Mouse (Mus musculus): ENCODE measurements around the gene Stk11ip. TPM values are rescaled to one million over a fixed set of nuclear protein-coding genes. Genes with fewer than 3 reads are reported as not detected.

Gene Stk11ip
- 57.0 and 72.0 TPM in 2 replicates for total RNA-seq (2017)

DNA sequence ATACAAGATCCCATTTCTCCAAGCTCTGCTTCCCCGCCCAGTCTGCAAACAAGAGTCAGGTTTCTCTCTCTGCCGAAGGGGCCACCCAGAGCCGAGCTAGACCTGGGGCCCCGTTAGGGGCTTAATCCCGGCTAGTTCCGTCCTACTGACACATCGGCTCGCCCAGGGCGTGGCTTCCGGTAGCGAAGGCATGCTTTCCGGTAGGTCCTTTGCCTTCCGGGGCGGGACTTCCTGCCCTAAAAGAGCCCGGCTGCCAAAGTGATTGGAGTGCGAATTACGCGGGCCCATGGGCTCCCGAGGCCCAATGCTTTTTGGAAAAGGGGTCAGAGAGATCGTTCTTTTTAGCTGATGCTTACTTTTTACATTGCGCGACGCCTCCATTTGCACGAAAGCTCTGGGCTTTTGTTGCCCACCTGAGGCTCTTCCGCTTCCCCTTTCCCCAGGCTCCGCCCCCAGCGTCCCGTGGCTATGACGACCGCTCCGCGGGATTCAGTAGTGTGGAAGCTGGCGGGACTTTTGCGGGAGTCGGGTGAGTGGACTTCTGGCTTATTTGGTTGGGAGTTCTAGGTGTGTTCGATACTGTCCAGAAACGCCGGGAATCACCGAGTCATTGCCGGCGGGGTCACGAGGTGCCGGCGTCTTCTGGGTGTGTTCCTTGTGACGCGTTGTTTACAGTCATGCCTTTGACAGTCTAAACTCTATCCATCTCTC lies at the start of gene Stk11ip:
Gene Stk11ip (plus strand): TSS at position 209 of the 711 bp plus-strand sequence.
- peak; percentile 80 for ATAC-seq (ENCODE audit: extremely low read depth, insufficient number of reproducible peaks, low FRiP score, poor library complexity, severe bottlenecking)

DNA sequence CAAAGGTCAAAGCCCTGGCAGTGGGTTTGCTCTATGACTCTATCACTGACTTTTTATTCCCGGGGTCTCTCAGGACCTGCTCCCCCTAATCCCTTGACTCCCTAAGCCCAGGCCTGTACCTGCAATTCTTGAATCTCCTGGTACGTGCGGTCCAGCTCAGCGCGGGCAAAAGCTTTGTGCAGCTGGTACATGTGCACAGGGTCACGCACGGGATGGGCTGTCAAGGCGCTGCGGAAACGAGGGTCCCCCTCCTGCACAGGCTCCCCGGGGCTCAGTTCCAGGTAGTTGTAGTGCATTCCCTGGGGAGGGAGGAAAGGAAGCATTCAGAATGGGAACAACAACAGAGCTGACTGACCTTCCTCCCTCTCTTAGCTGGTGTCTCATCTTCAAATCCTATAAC lies 44.9 kb upstream of the Stk11ip start:
- no peak for ATAC-seq (ENCODE audit: extremely low read depth, insufficient number of reproducible peaks, low FRiP score, poor library complexity, severe bottlenecking)

DNA sequence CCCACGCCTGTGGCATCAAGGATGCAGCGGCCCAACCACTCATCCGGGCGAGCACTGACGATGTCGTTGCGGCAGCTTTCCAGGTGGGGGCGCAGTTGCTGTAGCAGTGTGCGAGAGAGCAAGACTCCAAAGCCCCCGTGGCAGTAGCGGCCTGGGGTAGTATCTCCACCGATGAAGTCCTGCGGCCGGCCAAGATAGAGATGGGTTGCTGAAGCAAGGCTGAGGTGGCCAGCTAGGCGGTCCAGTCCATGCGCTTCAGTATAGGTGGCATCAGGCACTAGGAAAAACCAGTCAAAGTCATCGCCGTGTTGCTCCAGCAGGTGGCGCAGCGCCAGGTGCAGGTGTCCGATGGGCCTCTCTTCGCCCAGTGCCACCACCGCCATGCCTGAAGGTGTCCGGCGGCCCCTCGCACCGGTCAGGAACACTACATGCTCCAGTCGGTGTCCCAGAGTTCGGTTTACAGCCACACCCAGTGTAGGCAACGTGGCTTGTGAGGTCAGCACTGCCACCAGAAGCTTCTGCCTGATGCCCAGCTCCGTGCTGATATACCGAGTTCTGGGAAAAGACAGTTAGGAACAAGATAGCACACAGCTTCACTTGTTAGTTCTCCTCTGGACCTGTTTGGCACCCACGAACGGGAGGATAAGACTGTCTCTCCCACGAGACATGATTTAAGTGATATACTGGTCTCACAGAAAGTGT lies 43.9 kb upstream of the Stk11ip start:
- ATAC-seq (ENCODE audit: extremely low read depth, insufficient number of reproducible peaks, low FRiP score, poor library complexity, severe bottlenecking) = peak; percentile 18

DNA sequence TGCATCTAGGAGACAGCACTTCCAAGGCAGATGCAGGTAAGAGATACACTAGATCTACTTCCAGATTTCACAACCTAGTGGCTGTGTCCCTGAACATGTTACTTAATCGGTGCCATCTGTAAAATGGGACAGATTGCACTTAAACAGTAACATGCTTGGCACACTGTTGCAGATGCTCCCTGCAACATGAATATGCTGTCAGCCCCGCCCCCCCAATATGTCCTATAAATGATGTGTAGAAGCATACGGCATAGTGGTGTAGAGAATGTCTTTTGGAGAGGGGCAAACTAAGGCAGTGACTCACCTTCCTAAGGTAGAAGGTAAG lies 43.4 kb upstream of the Stk11ip start:
- no peak for ATAC-seq (ENCODE audit: extremely low read depth, insufficient number of reproducible peaks, low FRiP score, poor library complexity, severe bottlenecking)

DNA sequence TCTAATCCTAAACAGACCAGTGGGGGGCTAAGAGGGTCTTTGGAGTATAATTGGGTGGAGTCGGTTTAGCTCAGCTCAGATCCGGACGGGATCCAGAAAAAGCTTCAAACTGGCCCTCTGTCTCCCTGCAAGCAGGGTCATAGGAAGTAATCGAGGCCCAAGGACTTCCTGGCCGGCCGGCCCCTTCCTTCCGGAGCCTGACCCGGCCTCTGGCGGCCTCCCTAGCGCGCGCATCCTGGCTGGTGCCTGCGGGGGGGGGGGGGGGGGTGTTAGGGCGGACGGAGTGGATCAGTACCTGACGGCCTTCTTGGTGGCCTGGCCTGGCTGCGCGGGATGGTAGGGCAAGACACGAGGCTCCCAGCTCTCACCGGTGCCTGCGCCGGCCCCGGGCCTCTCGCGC lies 42.8 kb upstream of the Stk11ip start:
- ATAC-seq (ENCODE audit: extremely low read depth, insufficient number of reproducible peaks, low FRiP score, poor library complexity, severe bottlenecking) = no peak

DNA sequence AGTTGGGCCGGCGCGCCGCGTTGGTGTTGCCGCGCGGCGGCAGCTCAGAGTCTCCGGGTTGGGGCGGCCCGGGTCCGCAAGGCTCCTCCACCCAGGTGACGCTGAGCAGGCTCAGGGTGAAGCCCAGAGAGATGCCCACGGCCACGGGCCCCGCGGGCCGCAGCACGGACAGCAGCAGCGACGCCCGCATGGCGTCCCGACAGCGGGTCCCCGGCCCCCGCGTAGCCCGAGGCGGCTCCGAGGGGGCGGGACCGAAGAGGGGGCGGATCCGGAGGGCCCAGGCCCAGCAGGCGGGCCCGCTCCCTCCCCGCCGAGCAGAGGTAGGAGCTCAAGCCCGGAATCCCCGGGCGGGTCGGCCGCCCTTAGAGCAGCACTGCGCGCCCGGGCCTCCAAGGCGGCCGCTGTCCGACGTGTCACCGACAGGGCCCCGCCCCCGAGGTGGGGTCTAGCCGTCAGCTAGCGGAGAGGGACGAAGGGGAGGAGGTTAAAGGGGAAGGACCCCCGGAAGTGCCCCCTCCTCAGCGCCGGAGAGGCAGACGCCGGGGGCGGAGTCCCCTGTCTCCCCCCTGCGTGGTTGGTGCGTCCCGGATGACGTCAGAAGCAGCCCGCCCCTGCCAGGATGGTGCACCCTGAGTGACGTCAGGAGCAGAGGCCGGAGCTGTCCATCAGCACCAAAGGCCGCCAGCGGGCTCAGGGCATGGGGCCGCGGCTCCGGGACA lies 42.3 kb upstream of the Stk11ip start, which contains the start of the genes Chpf and Tmem198:
Gene Chpf (minus strand): TSS at position 392 of the 719 bp plus-strand sequence.
Gene Tmem198 (plus strand): TSS at position 617 of the 719 bp plus-strand sequence.
- peak; percentile 69 for ATAC-seq (ENCODE audit: extremely low read depth, insufficient number of reproducible peaks, low FRiP score, poor library complexity, severe bottlenecking)

DNA sequence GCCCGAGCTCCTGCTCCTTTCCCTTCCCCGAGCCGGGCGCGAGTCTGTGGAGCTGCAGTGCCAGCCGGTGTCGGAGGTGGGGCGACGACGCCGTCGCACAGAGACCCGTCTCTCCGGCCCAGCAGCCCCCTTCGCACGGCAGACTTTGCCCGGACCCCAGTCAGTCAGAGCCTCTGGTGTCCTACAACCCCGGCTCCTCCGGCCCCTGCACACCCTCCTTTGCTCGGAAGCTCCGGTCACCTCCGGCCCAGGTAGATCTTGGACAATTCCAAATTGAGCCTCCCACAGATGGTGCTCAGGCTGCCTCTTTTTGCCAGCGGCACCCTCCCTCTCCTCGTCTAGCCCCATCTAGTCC lies 41.7 kb upstream of the Stk11ip start:
- ATAC-seq (ENCODE audit: extremely low read depth, insufficient number of reproducible peaks, low FRiP score, poor library complexity, severe bottlenecking) = no peak

DNA sequence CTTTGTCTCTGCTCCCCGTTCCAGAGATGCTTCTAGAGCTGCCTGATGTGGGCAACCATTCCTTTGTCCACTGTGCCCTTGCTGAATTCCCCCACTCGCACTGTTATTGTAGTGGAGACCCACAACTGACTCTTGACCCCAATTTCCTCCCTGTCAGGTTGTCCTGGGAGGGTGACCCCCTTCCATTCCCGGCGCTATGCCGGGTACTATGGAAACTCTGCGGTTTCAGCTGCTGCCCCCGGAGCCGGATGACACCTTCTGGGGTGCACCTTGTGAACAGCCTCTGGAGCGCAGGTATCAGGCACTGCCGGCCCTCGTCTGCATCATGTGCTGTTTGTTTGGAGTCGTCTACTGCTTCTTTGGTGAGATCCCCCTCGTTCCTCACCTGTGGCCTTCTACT lies 41.3 kb upstream of the Stk11ip start:
- no peak for ATAC-seq (ENCODE audit: extremely low read depth, insufficient number of reproducible peaks, low FRiP score, poor library complexity, severe bottlenecking)

DNA sequence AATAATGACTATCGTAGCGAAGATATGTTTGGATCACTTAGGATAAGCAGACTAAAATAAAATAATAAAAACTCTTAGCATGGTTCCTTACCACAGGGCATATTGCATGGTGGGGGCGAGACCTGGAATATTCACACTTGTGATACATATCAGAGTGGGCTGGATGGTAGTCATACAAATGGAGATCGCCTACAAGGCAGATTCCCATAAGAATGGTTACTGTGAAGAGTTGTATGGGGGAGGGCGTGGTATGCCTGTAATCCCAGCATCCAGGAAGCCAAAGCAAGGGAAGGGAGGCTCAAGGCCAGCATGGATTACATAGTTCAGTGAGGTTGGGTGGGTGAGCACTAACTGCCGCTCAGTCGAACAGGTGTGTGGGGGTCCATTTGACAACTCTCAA lies 40.6 kb upstream of the Stk11ip start:
- ATAC-seq (ENCODE audit: extremely low read depth, insufficient number of reproducible peaks, low FRiP score, poor library complexity, severe bottlenecking) = no peak

DNA sequence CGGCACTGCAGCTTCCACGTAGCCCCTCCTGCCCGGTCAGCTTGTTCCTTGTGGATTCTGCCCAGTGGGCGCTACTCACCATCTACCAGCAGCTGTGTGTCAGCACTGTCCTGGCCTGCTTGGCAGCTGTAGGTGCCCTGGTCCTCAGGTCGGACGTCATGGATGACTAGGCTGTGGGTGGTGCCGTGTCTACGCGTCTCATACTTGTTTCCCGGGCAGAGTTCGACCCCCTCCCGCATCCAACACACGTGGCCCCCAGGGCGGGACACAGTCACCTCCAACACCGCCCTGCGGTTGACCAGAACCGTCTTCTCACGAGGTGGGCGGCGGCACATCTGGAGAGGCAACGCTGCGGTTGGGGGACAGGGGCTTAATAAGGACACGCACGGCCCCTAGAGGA lies 34.8 kb upstream of the Stk11ip start:
- no peak for ATAC-seq (ENCODE audit: extremely low read depth, insufficient number of reproducible peaks, low FRiP score, poor library complexity, severe bottlenecking)

DNA sequence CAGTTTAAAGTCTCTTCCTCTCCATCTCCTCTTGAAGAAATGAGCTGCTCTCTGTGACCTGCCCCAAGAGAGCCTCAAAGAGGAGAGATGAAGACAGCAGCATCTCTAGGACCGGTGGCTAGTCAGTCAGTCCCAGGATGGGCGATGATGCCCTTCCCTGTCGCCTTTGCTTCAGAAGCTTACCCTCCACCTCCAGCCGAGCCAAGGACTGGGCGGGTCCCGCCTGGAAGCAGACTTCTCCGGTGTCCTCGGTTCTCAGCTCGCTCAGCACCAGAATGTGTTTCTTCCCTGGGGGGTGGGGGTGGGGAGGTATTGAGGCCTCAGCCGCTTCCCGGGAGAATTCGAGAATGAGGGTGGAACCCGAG lies 34.3 kb upstream of the Stk11ip start:
- ATAC-seq (ENCODE audit: extremely low read depth, insufficient number of reproducible peaks, low FRiP score, poor library complexity, severe bottlenecking) = no peak

DNA sequence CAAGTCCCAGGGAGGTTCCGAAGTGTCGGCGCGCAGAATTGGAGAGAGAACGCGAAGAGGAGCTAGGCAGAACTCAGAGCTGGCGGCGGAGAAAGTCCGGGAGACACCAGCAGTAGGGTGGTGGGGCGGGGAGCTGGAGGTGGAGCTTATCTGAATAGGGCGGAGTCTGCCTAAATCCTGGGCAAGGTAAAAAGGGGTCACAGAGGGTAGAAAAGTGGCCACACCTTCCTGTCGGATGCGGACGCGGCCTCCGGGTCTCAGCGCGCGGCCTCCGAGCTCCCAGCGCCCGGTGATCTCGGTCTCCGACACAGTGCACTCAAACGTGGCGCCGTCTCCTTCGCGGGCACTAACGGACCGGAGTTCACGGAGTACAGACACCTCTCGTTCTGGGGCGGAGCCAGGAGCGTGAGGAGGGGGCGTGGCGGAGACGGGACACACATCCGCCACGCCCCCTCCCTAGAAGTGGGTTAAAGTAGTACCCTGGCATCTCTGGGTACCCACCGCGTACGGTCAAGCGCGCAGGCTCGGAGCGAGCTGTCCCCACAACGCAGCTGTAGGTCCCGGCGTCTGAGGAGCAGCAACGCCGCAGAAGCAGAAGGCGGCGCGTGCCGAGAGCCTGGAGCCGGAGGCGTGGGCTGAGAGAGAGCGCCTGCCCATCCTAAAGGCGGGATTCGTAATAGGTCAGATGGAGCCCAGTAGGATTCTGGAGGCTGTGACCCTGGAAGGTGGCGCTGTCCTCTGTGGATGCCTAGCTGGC lies 33.7 kb upstream of the Stk11ip start:
- no peak for ATAC-seq (ENCODE audit: extremely low read depth, insufficient number of reproducible peaks, low FRiP score, poor library complexity, severe bottlenecking)

DNA sequence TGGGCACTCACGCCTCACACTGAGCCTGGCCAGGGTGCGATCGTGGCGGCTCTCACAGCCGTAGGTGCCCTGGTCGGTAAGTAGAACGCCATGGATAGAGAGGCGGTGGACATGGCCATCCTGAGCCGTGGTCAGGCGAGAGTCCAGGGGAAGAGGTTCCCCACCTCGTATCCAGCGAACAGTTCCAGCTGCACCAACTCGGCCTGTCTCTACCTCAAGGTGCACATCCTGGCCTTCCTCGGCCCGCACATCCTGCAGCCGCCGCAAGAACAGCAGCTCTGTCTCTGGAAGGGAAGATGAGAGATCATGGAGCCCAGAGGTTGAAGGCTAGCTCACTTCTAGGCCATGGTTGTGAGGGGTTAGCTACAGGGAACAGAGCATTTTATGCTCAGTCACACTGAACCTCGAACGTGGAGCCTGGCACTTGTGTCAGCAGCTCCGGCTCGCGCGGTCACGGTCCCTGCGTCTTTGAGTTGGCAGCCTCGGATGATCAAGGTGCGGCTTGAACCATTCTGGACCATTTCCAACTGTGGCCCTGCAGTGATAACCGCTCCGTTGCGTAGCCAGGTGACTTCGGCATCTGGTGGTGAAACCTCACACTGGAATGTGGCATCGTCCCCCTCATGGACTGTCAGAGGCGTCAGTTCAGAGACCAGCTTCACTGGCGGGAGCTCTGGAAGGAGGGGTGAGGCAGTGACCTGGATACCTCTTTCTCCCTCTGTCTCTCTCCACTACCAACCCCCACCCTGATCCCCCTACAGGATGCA lies 30.4 kb upstream of the Stk11ip start:
- no peak for ATAC-seq (ENCODE audit: extremely low read depth, insufficient number of reproducible peaks, low FRiP score, poor library complexity, severe bottlenecking)

DNA sequence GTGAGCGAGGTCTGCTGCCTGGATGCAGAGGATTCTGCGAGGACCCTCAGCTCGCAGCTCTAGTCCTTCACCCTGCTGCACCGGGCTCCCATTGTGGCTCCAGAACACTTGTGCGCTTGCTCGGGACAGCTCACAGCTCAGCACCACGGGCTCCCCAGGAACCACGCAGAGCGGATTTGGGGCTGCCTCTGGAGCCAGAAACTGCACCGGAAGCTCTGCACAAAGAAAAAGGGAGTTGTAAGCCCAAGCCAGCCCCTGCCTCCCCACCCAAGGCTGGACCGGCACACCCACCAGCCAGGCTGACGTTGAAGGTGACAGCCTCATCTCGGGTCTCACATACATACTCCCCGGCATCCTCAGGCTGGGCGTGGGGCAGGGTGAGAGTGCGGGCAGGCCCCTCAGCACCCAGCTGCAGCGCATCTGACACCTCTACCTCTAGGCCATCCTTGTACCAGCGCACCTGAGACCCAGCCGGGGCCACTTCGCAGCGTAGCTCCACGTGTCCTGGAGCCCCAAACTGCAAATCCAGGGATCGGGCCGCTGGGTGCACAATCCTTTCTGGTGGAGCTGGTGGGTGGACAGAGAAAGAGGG lies 28.7 kb upstream of the Stk11ip start:
- no peak for ATAC-seq (ENCODE audit: extremely low read depth, insufficient number of reproducible peaks, low FRiP score, poor library complexity, severe bottlenecking)

DNA sequence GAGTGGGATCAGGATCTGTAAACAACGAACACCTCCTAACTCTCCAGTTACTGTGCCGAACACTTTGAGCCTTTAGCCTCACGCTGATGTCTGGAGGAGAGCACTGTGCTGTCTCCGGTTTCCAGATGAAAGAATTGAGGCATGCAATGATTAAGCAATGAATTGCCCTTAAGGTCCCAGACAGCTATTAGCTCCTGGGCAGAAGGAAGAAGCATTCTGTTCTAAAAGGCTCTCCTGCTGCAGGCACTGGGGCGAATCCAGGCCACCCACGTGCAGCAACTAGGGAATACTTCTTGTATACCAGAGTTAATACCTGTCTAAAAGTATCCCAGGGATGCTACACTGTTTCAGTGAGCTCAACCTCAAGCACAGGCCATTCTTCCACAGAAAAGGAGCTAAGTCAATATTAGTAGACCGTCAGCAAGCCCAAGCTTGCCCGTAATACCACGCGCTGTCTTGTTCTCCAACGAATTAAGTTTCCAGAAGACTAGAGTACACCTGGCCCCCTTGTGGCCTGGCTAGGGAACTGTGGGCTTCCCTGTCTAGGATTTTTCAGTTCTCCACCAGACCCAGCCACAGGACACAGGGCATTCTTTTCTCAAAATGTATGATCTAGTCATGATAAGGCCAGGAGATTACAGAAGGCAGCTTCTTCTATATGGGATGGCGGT lies 26.3 kb upstream of the Stk11ip start:
- ATAC-seq (ENCODE audit: extremely low read depth, insufficient number of reproducible peaks, low FRiP score, poor library complexity, severe bottlenecking) = no peak

DNA sequence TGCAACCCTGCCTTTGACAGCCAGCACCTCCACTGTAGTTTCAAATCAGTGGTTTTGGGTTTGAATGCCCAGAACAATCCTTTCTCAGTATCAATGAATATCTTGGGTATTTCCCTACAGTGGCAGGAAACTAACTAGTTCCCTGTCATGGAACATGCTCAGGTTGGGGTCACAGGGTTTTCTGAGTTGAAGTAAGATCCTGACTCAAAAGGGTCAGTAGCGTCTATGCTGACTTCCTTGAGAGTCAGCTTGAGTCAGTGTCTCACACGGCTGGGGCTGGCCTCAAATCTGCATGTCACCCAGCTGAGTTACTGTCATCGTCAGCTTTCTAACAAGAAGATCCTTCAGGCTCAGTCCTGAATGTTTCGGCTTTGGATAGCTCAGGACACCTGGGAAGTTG lies 22.4 kb upstream of the Stk11ip start:
- no peak for ATAC-seq (ENCODE audit: extremely low read depth, insufficient number of reproducible peaks, low FRiP score, poor library complexity, severe bottlenecking)

DNA sequence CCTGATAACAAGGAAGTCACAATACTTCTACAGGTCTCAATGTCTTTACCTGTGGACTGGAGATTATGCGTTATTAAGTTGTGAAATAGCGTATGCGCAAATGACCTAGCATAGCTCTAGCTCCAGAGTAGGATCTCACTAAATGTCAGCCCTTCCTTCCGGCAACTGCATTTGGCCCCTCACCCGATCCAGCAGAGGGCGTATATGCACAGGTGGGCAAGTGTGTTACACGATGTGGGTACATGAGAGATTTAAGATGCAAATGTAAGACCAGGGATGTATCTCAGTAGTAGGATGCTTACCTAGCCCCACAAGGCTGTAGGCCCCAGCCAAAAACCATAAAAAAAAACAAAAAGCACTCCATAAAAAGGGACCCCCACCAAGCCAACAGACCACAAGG lies 21.9 kb upstream of the Stk11ip start:
- no peak for ATAC-seq (ENCODE audit: extremely low read depth, insufficient number of reproducible peaks, low FRiP score, poor library complexity, severe bottlenecking)

DNA sequence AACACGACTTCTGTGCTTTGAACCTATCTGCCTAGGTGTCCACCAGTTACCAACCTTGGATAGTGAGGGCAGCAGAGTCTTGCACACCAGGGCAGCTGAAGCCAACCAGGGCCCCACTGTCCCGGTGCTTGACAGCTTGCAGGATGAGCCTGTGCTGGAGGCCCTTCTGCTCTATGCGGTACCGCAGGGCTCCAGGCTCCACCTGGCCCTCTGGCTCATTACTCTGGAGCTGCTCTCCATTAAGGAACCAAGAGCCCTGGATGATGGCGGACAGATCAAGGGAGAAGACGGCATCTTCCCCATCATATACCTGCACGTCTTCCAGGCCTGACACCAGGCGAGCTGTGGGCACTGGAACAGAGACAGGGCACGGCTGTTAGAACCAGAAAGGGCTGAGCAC lies 19.4 kb upstream of the Stk11ip start:
- ATAC-seq (ENCODE audit: extremely low read depth, insufficient number of reproducible peaks, low FRiP score, poor library complexity, severe bottlenecking) = no peak

All from neutrophil, adult 5-6 weeks (primary cell).